Mouse (Mus musculus) hindbrain, embryonic 10.5 days (tissue): ENCODE results near the gene AI854703. TPM values are rescaled to one million over a fixed set of nuclear protein-coding genes. Genes with fewer than 3 reads are reported as not detected.
"Not testable (repeated sequence)": the region's sequence is repeated elsewhere in the genome, so short reads cannot be mapped to it uniquely, and the experiment has no call there.

Experiments
- DNase-seq: peaks from one replicate; pipeline ENCODE4 v3.0.0-alpha.2; 2017; ENCODE audit warnings: low spot score
- H3K27ac ChIP-seq: fragments of 300-500 bp; sonication (generic); 2 replicates; pipeline ENCODE4 v1.5.1; 2016; ENCODE audit warnings: mild to moderate bottlenecking, moderate library complexity
- H3K27me3 ChIP-seq: fragments of 300-500 bp; sonication (generic); 2 replicates; pipeline ENCODE4 v1.6.1; 2016; ENCODE audit warnings: mild to moderate bottlenecking; ENCODE audit not compliant: poor library complexity, insufficient read depth, severe bottlenecking
- H3K36me3 ChIP-seq: fragments of 300-500 bp; sonication (generic); 2 replicates; pipeline ENCODE4 v1.6.1; 2016; ENCODE audit warnings: mild to moderate bottlenecking, moderate library complexity
- H3K4me1 ChIP-seq: fragments of 300-500 bp; sonication (generic); replicated peaks from 2 replicates; pipeline ENCODE4 v1.6.1; 2016; ENCODE audit warnings: mild to moderate bottlenecking
- H3K4me3 ChIP-seq: fragments of 300-500 bp; sonication (generic); 2 replicates; pipeline ENCODE4 v1.5.1; 2016; ENCODE audit warnings: mild to moderate bottlenecking, moderate library complexity
- H3K9me3 ChIP-seq: fragments of 300-500 bp; sonication (generic); 2 replicates; pipeline ENCODE4 v1.6.1; 2016; ENCODE audit warnings: mild to moderate bottlenecking, moderate library complexity
- WGBS: fragments of 180-500 bp; shearing (Covaris S2); methylation state at CpG from one replicate; pipeline ENCODE4 v1.1.7; 2016; 5-methylcytosine and 5-hydroxymethylcytosine counted together
- polyA plus RNA-seq: library from polyadenylated mRNA; unstranded; fragments of >200 nt; fragmentation: Nextera tagmentation; extraction: Ambion mirVana; gene quantifications from 2 replicates; pipeline ENCODE4 v1.2.1, GENCODE M21; 2016

The AI854703 gene
- polyA plus RNA-seq, 1 experiment from 2014 or later: 1.3 TPM

GRCm38 (mm10) chr6:48596545-48597232 lies 29.9 kb upstream of the AI854703 start:
- no peak overlapping the region for H3K27ac ChIP-seq
- no peaks in the 10 kb centered on the region for H3K27me3 ChIP-seq
- peaks cover 41% of the 10 kb centered on the region for H3K4me1 ChIP-seq
- peak overlapping the region; percentile 0; the same call in 1 of the 2 replicates for H3K4me3 ChIP-seq
- peaks cover 25% of the 10 kb centered on the region for H3K9me3 ChIP-seq
- peaks cover 56% of the 10 kb centered on the region for H3K36me3 ChIP-seq
- DNase-seq: no peak
- 97% methylated on average over 45 of the region's 45 CpGs for WGBS

DNA sequence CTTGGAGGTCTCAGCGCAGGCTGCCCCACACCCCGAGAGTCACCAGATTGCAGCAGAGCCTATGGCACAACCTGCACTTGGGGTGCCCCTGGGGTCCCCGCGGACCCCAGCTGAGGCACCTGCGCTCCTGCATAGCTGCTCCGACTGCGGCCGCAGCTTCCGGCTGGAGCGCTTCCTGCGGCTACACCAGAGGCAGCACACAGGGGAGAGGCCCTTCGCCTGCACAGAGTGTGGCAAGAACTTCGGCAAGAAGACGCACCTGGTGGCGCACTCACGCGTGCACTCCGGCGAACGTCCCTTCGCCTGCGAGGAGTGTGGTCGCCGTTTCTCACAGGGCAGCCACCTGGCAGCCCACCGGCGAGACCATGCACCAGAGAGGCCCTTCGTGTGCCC lies 29.3 kb upstream of the AI854703 start:
- DNase-seq: no peak
- Histone ChIP-seq H3K4me3 (peak overlapping the region; percentile 0; the same call in 1 of the 2 replicates), H3K36me3 (peaks cover 56% of the 10 kb centered on the region), H3K27ac (no peak overlapping the region), H3K9me3 (peaks cover 25% of the 10 kb centered on the region), H3K4me1 (peaks cover 42% of the 10 kb centered on the region), H3K27me3 (no peaks in the 10 kb centered on the region)
- 97% methylated on average over 27 of the region's 27 CpGs for WGBS

DNA sequence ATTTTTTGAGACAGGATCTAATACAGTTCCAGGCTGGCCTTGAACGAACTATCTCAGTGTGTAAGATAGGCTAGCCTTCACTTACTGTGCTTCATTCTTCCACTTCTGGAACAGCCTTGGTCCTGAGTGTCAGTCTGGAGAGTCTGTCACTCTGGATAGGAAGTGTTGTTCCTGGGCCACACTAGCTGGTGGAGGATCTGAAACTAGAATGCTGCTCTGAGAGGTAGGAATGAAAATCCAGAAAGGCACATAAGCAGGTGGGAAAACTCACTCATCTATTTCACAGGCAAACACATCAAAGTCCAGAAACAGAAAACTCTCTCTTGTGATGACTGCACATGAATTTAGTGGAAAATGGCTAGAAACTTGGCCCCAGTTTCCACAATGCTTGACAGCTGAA lies 26.0 kb upstream of the AI854703 start:
- H3K27me3 ChIP-seq: no peaks in the 10 kb centered on the region
- H3K4me1 ChIP-seq: peaks cover 30% of the 10 kb centered on the region
- H3K9me3 ChIP-seq: peaks cover 25% of the 10 kb centered on the region
- 91% methylated on average over 1 of the region's 1 CpGs for WGBS
- DNase-seq: no peak
- no peak overlapping the region for H3K4me3 ChIP-seq
- H3K36me3 ChIP-seq: peaks cover 50% of the 10 kb centered on the region
- H3K27ac ChIP-seq: 0 out of 2 replicates have a peak overlapping the region, but pooled peaks have one; percentile 96

GRCm38 (mm10) chr6:48601271-48602079 lies 25.1 kb upstream of the AI854703 start, which contains the start of gene Zfp775:
TSS of gene Zfp775 (plus strand) at chr6:48602063.
- H3K27ac ChIP-seq: peak within 1 kb of the TSS; percentile 96
- peaks cover 41% of the 10 kb centered on the region for H3K36me3 ChIP-seq
- peaks cover 16% of the 10 kb centered on the region for H3K9me3 ChIP-seq
- H3K4me3 ChIP-seq: peak within 1 kb of the TSS; percentile 68
- WGBS: 5% methylated on average over 42 of the region's 42 CpGs
- peaks cover 28% of the 10 kb centered on the region for H3K4me1 ChIP-seq
- H3K27me3 ChIP-seq: no peaks in the 10 kb centered on the region
- peak; percentile 96 for DNase-seq

GRCm38 (mm10) chr6:48602080-48602741 lies 24.4 kb upstream of the AI854703 start:
- 3% methylated on average over 28 of the region's 28 CpGs for WGBS
- Histone ChIP-seq H3K9me3 (peaks cover 9% of the 10 kb centered on the region), H3K27ac (peak overlapping the region; percentile 96), H3K4me3 (peak overlapping the region; percentile 68), H3K4me1 (peaks cover 28% of the 10 kb centered on the region), H3K36me3 (peaks cover 34% of the 10 kb centered on the region), H3K27me3 (no peaks in the 10 kb centered on the region)
- DNase-seq: no peak

DNA sequence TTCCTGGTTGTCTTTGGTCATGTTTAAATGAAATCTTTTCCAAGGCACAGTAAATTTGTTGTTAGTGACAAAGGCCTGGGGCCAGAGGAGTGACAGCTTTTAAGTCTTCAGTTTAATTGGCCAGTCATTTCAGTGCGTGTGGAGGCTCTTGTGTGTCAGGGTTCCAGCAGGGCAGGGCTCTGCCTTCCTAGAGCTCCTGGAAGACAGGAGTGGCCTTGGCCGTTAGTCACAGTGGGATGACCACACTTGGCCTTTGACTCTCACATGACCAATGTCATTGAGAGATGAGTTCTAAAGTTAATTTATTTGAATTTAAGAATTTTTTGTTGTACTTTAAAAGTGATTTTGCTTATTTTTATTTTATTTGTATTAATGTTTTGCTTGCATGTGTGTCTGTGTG lies 18.4 kb upstream of the AI854703 start:
- WGBS: 64% methylated on average over 2 of the region's 2 CpGs
- no peaks in the 10 kb centered on the region for H3K27me3 ChIP-seq
- H3K36me3 ChIP-seq: peaks cover 7% of the 10 kb centered on the region
- H3K4me1 ChIP-seq: 0 out of 2 replicates have a peak, but pooled peaks cover 11% of the 10 kb centered on the region
- no peak overlapping the region for H3K4me3 ChIP-seq
- no peaks in the 10 kb centered on the region for H3K9me3 ChIP-seq
- DNase-seq: no peak
- no peak overlapping the region for H3K27ac ChIP-seq

- no peak for DNase-seq
- Histone ChIP-seq H3K36me3 (peaks cover 21% of the 10 kb centered on the region), H3K27me3 (no peaks in the 10 kb centered on the region), H3K4me1 (0 out of 2 replicates have a peak, but pooled peaks cover 11% of the 10 kb centered on the region), H3K4me3 (no peak overlapping the region), H3K9me3 (peaks cover 3% of the 10 kb centered on the region; the same call in 1 of the 2 replicates), H3K27ac (no peak overlapping the region)
- WGBS: 51% methylated on average over 7 of the region's 7 CpGs
Measured at GRCm38 (mm10) chr6:48609512-48609911, 17.1 kb upstream of the AI854703 start.

- Histone ChIP-seq H3K4me1 (0 out of 2 replicates have a peak, but pooled peaks cover 11% of the 10 kb centered on the region), H3K27me3 (no peaks in the 10 kb centered on the region), H3K27ac (no peak overlapping the region), H3K9me3 (peaks cover 3% of the 10 kb centered on the region; the same call in 1 of the 2 replicates), H3K4me3 (no peak overlapping the region), H3K36me3 (peaks cover 30% of the 10 kb centered on the region)
- DNase-seq: no peak
- WGBS: 90% methylated on average over 3 of the region's 3 CpGs
Measured at GRCm38 (mm10) chr6:48610657-48611056, 15.9 kb upstream of the AI854703 start.

GRCm38 (mm10) chr6:48613464-48613863 lies 13.1 kb upstream of the AI854703 start:
- 0 out of 2 replicates have a peak, but pooled peaks cover 11% of the 10 kb centered on the region for H3K4me1 ChIP-seq
- no peak overlapping the region for H3K4me3 ChIP-seq
- H3K27ac ChIP-seq: no peak overlapping the region
- no peaks in the 10 kb centered on the region for H3K27me3 ChIP-seq
- no peak for DNase-seq
- H3K36me3 ChIP-seq: peaks cover 38% of the 10 kb centered on the region
- peaks cover 3% of the 10 kb centered on the region; the same call in 1 of the 2 replicates for H3K9me3 ChIP-seq
- 91% methylated on average over 4 of the region's 4 CpGs for WGBS

DNA sequence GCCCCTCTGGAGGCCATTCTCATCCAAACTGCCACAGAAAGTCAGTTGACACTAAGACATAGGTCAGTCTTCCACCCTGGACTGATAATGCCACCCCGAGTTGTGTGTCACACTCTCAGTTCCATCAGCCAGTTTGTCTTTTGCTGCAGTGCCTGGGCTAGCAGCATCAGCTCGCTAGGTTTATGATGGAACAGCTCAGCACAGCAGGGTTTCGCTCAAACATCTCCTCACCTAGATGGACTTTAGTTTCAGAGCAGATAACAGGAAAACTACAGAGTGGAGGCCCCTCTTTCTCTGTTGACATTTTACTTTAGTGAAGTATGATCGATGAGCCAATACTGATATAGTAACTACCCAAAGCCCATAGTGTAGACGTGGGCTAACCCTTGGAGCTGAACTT lies 11.8 kb upstream of the AI854703 start:
- Histone ChIP-seq H3K27ac (no peak overlapping the region), H3K4me1 (no peaks in the 10 kb centered on the region), H3K27me3 (no peaks in the 10 kb centered on the region), H3K36me3 (peaks cover 51% of the 10 kb centered on the region), H3K4me3 (no peak overlapping the region), H3K9me3 (peaks cover 3% of the 10 kb centered on the region; the same call in 1 of the 2 replicates)
- DNase-seq: no peak
- 93% methylated on average over 5 of the region's 5 CpGs for WGBS

DNA sequence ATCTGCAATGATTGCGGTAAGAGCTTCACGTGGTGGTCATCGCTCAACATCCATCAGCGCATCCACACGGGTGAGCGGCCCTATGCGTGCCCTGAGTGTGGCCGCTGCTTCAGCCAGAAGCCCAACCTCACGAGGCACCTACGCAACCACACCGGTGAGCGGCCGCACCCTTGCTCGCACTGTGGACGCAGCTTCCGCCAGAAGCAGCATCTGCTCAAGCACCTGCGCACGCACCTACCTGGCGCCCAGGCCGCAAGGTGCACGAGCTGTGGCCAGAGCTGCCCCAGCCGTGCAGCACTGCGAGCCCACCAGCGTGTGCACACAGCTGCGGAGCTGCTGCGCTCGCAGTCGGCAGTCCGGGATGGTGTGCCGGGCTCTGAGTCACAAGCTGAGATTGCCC lies 6.5 kb upstream of the AI854703 start:
- Histone ChIP-seq H3K4me1 (no peaks in the 10 kb centered on the region), H3K36me3 (peaks cover 47% of the 10 kb centered on the region), H3K9me3 (no peaks in the 10 kb centered on the region), H3K27ac (no peak overlapping the region), H3K4me3 (no peak overlapping the region), H3K27me3 (0 out of 2 replicates have a peak, but pooled peaks cover 2% of the 10 kb centered on the region)
- no peak for DNase-seq
- 94% methylated on average over 30 of the region's 30 CpGs for WGBS

- not testable (repeated sequence) for H3K27ac ChIP-seq, H3K4me3 ChIP-seq, DNase-seq, H3K9me3 ChIP-seq
- H3K36me3 ChIP-seq: peaks cover 35% of the 10 kb centered on the region
- peaks cover 25% of the 10 kb centered on the region for H3K27me3 ChIP-seq
- 85% methylated on average over 8 of the region's 8 CpGs for WGBS
- H3K4me1 ChIP-seq: peaks cover 11% of the 10 kb centered on the region
Measured at GRCm38 (mm10) chr6:48622186-48622843, 4.2 kb upstream of the AI854703 start.
